Mouse (Mus musculus): ENCODE measurements at regions not wholly inside any gene's neighbourhood (a gene's known extent, or its start where the extent isn't known, plus 50 kb on each side); places are given as distances from the start of the nearest gene placed in this dataset.
A peak's percentile ranks its signal among the peaks of the same experiment; 100 is the strongest.

DNA sequence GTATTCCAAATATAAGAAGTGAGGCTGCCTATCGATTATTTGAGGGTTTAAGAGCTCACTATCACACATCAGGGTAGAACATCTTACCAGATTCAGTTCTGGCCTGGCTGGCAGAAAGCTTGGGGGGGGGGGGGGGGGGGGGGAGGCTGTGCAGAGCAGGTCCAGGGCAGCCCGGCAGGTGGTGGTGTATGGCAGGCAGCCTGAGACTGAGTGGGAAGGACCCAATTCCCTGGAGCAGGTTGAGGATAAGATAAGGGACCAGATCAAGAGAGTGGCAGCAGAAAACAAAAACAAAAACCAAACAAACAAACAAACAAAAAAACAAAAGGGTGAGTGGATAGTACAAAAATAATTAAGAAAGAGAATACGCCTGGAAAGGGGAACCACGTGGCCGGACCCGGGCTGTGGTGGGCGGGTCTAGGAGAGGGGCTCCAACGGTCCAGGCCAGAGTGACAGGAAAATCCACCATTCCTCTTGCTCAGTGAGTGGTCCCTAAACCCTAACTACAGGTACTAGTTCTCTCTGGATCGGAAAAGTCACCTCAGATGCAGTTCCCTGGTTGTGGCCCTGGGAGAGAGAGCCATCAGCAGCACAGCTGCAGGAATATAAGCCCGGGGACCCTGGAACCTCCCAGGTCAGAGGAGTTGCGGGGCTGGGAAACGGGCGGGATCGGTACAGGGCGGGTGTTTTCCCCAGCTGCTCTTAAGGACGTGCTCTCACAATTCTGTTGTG, 73.3 kb downstream of the Vmn2r112 start:
- peak; percentile 97 for ATAC-seq (ENCODE audit: low read depth)
- Histone ChIP-seq H3K4me1 (replicated peaks) (no peaks in the 10 kb centered on the region), H3K4me3 (peak overlapping the region; percentile 42), H3K9ac (peak overlapping the region; percentile 59), H3K36me3 (no peaks in the 10 kb centered on the region), H3K4me2 (peak overlapping the region; percentile 55), H3K9me3 (no peaks in the 10 kb centered on the region), H3K27ac (replicated peaks) (no peak overlapping the region), H3K27me3 (no peaks in the 10 kb centered on the region)
- 25% methylated on average over 16 of the region's 16 CpGs for WGBS
